Mouse (Mus musculus): ENCODE measurements around the gene Fhad1.

Fhad1 gene

GRCm38 (mm10) chr4:141977346-141977745 is 37.5 kb downstream of the Fhad1 start:
- no peak for DNase-seq (ENCODE audit: low spot score in 2 of 2)

GRCm38 (mm10) chr4:141976163-141976562 is 38.7 kb downstream of the Fhad1 start:
- DNase-seq (ENCODE audit: low spot score in 2 of 2): no peak

GRCm38 (mm10) chr4:141964575-141964974 is 50.3 kb downstream of the Fhad1 start:
- DNase-seq (ENCODE audit: low spot score in 2 of 2): no peak

GRCm38 (mm10) chr4:141963907-141964306 is 51.0 kb downstream of the Fhad1 start:
- no peak for DNase-seq (ENCODE audit: low spot score in 2 of 2)

- DNase-seq (ENCODE audit: low spot score in 2 of 2): no peak
Measured at GRCm38 (mm10) chr4:141962811-141963685, 51.8 kb downstream of the Fhad1 start.

GRCm38 (mm10) chr4:141960037-141960436 is 54.8 kb downstream of the Fhad1 start:
- DNase-seq (ENCODE audit: low spot score in 2 of 2): no peak

- DNase-seq (ENCODE audit: low spot score in 2 of 2): no peak
Measured at GRCm38 (mm10) chr4:141959615-141960014, 55.3 kb downstream of the Fhad1 start.

GRCm38 (mm10) chr4:141958614-141959375 is 56.1 kb downstream of the Fhad1 start:
- no peak for DNase-seq (ENCODE audit: low spot score in 2 of 2)

- peak; percentile 28 to 56 for DNase-seq (ENCODE audit: low spot score in 2 of 2)
Measured at GRCm38 (mm10) chr4:141958188-141958587, 56.7 kb downstream of the Fhad1 start.

GRCm38 (mm10) chr4:141957740-141958139 is 57.1 kb downstream of the Fhad1 start:
- no peak for DNase-seq (ENCODE audit: low spot score in 2 of 2)

- no peak for DNase-seq (ENCODE audit: low spot score in 2 of 2)
Measured at GRCm38 (mm10) chr4:141956931-141957330, 58.0 kb downstream of the Fhad1 start.

- DNase-seq (ENCODE audit: low spot score in 2 of 2): no peak
Measured at GRCm38 (mm10) chr4:141954770-141955720, 59.8 kb downstream of the Fhad1 start.

GRCm38 (mm10) chr4:141953859-141954258 is 61.0 kb downstream of the Fhad1 start:
- no peak for DNase-seq (ENCODE audit: low spot score in 2 of 2)

GRCm38 (mm10) chr4:141953291-141953690 is 61.6 kb downstream of the Fhad1 start:
- no peak for DNase-seq (ENCODE audit: low spot score in 2 of 2)

- no peak for DNase-seq (ENCODE audit: low spot score in 2 of 2)
Measured at GRCm38 (mm10) chr4:141952824-141953223, 62.1 kb downstream of the Fhad1 start.

- DNase-seq (ENCODE audit: low spot score in 2 of 2): peak in 1 of 2 experiments; percentile 24
Measured at GRCm38 (mm10) chr4:141952114-141952513, 62.8 kb downstream of the Fhad1 start.

- no peak for DNase-seq (ENCODE audit: low spot score in 2 of 2)
Measured at GRCm38 (mm10) chr4:141949436-141949835, 65.4 kb downstream of the Fhad1 start.

GRCm38 (mm10) chr4:141948822-141949221 is 66.1 kb downstream of the Fhad1 start:
- DNase-seq (ENCODE audit: low spot score in 2 of 2): no peak

- no peak for DNase-seq (ENCODE audit: low spot score in 2 of 2)
Measured at GRCm38 (mm10) chr4:141942403-141942802, 72.5 kb downstream of the Fhad1 start.

GRCm38 (mm10) chr4:141941289-141941688 is 73.6 kb downstream of the Fhad1 start:
- no peak for DNase-seq (ENCODE audit: low spot score in 2 of 2)

GRCm38 (mm10) chr4:141938535-141938934 is 76.3 kb downstream of the Fhad1 start:
- no peak for DNase-seq (ENCODE audit: low spot score in 2 of 2)
